Mouse (Mus musculus) intestine, embryonic 15.5 days (tissue): ENCODE measurements around the gene Mid1. TPM values are rescaled to one million over a fixed set of nuclear protein-coding genes. Genes with fewer than 3 reads are reported as not detected.
"Not testable (repeated sequence)": the region's sequence is repeated elsewhere in the genome, so short reads cannot be mapped to it uniquely, and the experiment has no call there.

Source experiments
- ATAC-seq: fragments of 200-750 bp; cut with Nextera tagmentation; 2 replicates; pipeline ENCODE4 v1.8.0; 2017; ENCODE audit warnings: moderate TSS enrichment, moderate library complexity
- H3K27ac ChIP-seq: fragments of 300-500 bp; sonication (generic); 2 replicates; pipeline ENCODE4 v1.5.1; 2015; ENCODE audit warnings: mild to moderate bottlenecking, inconsistent platforms
- H3K27me3 ChIP-seq: fragments of 300-500 bp; sonication (generic); replicated peaks from 2 replicates; pipeline ENCODE4 v1.6.1; 2015; ENCODE audit warnings: inconsistent platforms
- H3K36me3 ChIP-seq: fragments of 300-500 bp; sonication (generic); 2 replicates; pipeline ENCODE4 v1.6.1; 2015; ENCODE audit warnings: inconsistent platforms
- H3K4me1 ChIP-seq: fragments of 300-500 bp; sonication (generic); replicated peaks from 2 replicates; pipeline ENCODE4 v1.6.1; 2015; ENCODE audit warnings: inconsistent platforms
- H3K4me2 ChIP-seq: fragments of 300-500 bp; sonication (generic); replicated peaks from 2 replicates; pipeline ENCODE4 v1.6.1; 2015; ENCODE audit warnings: mild to moderate bottlenecking, inconsistent platforms
- H3K4me3 ChIP-seq: fragments of 300-500 bp; sonication (generic); replicated peaks from 2 replicates; pipeline ENCODE4 v1.5.1; 2015; ENCODE audit warnings: inconsistent platforms
- H3K9ac ChIP-seq: fragments of 300-500 bp; sonication (generic); 2 replicates; pipeline ENCODE4 v1.6.1; 2015; ENCODE audit warnings: inconsistent platforms
- H3K9me3 ChIP-seq: fragments of 300-500 bp; sonication (generic); 2 replicates; pipeline ENCODE4 v1.6.1; 2016; ENCODE audit warnings: inconsistent platforms
- WGBS: fragments of 180-500 bp; shearing (Covaris S2); methylation state at CpG from one replicate; pipeline ENCODE4 v1.1.7; 2015; 5-methylcytosine and 5-hydroxymethylcytosine counted together
- polyA plus RNA-seq: library from polyadenylated mRNA; unstranded; fragments of >200 nt; fragmentation: Nextera tagmentation; extraction: Ambion mirVana; gene quantifications from 2 replicates; pipeline ENCODE4 v1.2.1, GENCODE M21; 2015

Mid1 gene
- polyA plus RNA-seq, 1 experiment from 2014 or later, result 5.2 TPM

DNA sequence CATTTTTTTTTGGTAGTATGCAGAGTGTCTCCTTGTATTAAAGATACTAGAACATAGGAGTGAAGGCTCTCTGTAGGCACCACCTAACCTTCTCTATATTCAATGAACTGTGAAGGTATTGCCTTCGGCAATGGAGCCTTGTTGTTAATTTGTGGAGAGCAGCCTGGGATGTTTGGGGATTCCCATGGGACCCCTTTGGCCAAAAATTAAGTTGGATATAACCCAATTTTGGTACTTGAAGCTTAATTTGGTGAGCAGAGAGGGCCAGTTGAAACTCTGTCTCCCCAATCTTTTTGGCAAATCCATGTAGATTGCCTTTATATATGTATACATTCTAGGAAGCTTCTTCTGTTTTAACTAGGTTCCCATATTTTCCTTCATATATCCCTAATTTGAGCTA is 284.3 kb downstream of the Mid1 start:
- Histone ChIP-seq H3K4me1 (no peaks in the 10 kb centered on the region), H3K9ac (no peak overlapping the region), H3K4me2 (no peak overlapping the region), H3K9me3 (no peaks in the 10 kb centered on the region), H3K27me3 (no peaks in the 10 kb centered on the region), H3K36me3 (no peaks in the 10 kb centered on the region; the same call in 1 of the 2 replicates), H3K27ac (no peak overlapping the region), H3K4me3 (no peak overlapping the region)
- ATAC-seq, result no peak
- WGBS, result 95% methylated on average over 1 of the region's 1 CpGs

DNA sequence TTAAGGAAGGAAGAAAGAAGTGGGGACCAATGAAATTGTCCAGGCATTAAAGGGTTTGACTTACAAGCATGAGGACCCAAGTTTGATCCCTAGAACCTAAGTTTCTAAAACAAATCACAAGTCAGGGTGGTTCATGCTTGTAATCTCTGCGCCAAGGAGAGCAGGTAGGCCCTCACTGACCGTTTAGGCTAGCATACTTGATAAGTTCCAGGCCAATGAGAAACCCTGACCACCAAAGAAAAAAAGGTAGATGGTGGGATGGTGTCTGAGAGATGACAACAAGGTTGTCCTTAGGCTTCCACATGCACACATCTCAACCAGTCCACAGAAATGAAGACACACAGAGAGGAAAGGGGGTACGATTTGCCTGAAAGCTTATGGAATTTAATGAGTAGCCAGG is 284.8 kb downstream of the Mid1 start:
- H3K27ac ChIP-seq, H3K36me3 ChIP-seq, H3K4me2 ChIP-seq, H3K9ac ChIP-seq, H3K4me3 ChIP-seq, H3K27me3 ChIP-seq, H3K9me3 ChIP-seq, H3K4me1 ChIP-seq: not testable (repeated sequence)
- peak; percentile 15; the same call in 1 of the 2 replicates for ATAC-seq
- 85% methylated on average over 3 of the region's 3 CpGs for WGBS

DNA sequence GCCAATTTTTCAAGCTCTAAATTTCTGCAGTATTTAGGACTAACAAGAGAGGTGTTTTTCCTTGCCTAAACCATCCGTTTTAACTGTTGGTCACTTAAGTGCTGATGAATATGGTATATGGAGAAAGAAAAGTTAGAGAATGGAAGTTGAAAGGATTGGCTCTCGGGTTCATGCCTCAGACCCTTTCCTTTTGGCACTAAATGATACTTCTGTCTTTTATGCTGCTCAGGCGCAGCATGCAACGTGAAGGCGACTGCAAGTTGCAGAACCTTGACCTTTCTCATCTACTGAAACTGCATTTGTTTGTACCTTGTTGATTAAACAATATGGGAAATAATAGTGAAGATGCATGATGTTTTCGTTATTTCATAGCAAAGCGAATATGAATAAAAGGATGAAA is 285.5 kb downstream of the Mid1 start:
- WGBS, result 88% methylated on average over 7 of the region's 7 CpGs
- not testable (repeated sequence) for H3K27ac ChIP-seq, H3K4me3 ChIP-seq, ATAC-seq, H3K9ac ChIP-seq, H3K9me3 ChIP-seq, H3K27me3 ChIP-seq, H3K4me1 ChIP-seq, H3K4me2 ChIP-seq, H3K36me3 ChIP-seq

DNA sequence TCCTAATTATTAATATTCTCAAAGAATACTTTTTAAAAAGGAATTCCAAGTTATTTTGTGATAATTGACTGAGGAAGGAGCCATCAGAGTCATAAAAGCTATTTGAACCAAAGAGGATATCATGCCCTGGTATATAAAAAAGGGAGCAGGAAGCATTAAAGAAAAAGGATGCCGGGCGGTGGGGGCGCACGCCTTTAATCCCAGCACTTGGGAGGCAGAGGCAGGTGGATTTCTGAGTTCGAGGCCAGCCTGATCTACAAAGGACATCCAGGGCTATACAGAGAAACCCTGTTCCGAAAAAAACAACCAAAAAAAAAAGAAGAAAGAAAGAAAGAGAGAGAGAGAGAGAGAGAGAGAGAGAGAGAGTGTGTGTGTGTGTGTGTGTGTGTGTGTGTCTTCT is 286.6 kb downstream of the Mid1 start:
- not testable (repeated sequence) for H3K36me3 ChIP-seq, H3K9ac ChIP-seq, ATAC-seq, H3K9me3 ChIP-seq, H3K4me3 ChIP-seq, H3K27ac ChIP-seq, H3K27me3 ChIP-seq, H3K4me2 ChIP-seq, H3K4me1 ChIP-seq
- 87% methylated on average over 6 of the region's 6 CpGs for WGBS

DNA sequence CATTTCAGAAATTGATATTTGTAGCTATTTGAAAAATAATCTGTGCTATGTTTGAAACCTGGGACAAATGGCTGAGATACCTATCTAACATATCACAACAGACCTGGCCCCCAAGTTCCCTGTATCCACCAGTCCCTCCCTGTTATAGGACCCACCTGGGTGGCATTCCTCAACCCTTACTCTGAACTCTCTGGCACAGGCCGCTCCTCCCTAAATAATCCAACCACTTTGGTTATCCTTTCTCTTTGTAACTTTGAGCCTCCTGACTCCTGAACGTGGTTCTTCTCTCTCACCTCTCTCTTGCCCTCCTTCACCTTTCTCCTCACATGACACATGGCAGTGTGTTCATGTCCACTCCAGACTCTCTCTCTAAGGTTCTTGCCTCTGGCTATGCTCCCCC is 287.1 kb downstream of the Mid1 start:
- H3K4me1 ChIP-seq, H3K27ac ChIP-seq, H3K4me3 ChIP-seq, H3K36me3 ChIP-seq, H3K4me2 ChIP-seq, H3K9me3 ChIP-seq, H3K9ac ChIP-seq, H3K27me3 ChIP-seq: not testable (repeated sequence)
- 71% methylated on average over 2 of the region's 2 CpGs for WGBS
- peak; percentile 48 for ATAC-seq

DNA sequence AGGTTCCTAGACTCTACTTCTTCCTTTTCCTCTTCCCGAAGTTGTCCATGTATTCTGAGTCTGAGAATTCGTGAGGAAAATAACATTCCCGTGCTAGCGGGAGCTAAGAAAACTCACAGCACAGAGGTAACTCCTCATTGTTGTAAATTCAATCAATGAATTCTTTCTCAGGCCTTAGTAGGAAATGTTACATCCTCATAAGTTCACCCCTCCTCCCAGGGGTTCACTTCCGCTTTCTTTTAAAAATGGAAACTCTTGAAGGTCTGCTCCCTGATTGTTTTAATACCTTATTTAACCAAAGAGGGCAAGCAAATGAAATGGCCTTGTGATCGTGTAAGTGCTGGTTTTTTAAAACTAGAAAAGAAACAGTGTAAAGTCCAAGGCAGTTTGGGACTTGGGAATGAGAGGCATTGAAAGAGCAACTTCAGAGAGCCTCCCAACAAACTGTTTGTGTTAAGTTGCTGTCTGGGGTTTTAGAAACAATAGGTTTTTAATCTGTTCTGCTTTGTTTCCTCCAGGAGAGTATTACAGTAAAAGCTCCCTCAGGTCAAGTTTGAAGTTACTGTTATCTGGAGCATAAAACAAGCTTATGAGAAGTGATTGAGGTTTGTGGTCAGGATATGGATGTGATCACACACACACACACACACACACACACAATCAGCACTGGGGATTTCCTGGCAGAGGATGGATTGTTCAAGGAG is 287.9 kb downstream of the Mid1 start:
- not testable (repeated sequence) for H3K4me3 ChIP-seq, H3K4me2 ChIP-seq, ATAC-seq, H3K9me3 ChIP-seq, H3K27me3 ChIP-seq, H3K36me3 ChIP-seq, H3K9ac ChIP-seq, H3K27ac ChIP-seq, H3K4me1 ChIP-seq
- 71% methylated on average over 6 of the region's 6 CpGs for WGBS

DNA sequence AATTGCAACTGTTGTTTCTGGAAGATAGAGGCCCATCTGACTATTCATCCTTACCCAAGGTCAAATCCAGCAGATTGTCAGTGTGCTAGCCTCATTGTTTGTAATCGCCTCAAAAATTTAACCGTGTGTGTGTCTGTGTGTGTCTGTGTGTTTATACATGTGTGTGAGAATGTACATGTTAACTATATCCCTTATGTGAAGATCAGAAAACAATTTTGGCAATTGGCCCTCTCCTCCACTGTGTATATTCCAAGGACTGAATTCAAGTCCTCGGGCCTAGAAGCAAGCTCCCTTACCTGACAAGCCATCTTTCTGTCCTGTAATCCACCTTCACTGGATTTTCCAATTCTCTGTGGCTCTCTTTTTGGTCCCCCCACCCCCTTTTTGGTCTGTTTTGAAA is 288.8 kb downstream of the Mid1 start:
- H3K9ac ChIP-seq, H3K9me3 ChIP-seq, H3K27me3 ChIP-seq, H3K27ac ChIP-seq, H3K4me2 ChIP-seq, H3K4me3 ChIP-seq, ATAC-seq, H3K36me3 ChIP-seq, H3K4me1 ChIP-seq: not testable (repeated sequence)
- 57% methylated on average over 3 of the region's 3 CpGs for WGBS

DNA sequence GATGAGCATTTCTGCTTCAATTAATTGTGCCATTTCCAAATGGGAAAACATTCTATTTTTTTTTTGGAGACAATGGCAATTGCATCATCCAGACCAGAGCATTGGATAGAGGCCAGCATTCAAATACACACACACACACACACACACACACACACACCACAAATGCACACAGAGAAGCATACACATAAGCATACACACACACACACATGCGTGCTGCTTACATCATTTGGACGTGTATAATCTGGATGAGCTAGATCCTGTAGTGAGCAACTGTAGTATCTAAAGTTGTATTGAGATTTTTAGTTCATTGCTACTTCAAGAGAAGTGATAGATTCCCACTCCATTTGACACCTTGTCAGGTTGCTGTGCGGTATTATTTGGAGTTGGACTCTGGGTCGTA is 289.5 kb downstream of the Mid1 start:
- not testable (repeated sequence) for H3K9ac ChIP-seq, H3K27me3 ChIP-seq, ATAC-seq, H3K4me3 ChIP-seq, H3K27ac ChIP-seq, H3K4me2 ChIP-seq, H3K9me3 ChIP-seq, H3K36me3 ChIP-seq, H3K4me1 ChIP-seq
- 57% methylated on average over 4 of the region's 4 CpGs for WGBS

DNA sequence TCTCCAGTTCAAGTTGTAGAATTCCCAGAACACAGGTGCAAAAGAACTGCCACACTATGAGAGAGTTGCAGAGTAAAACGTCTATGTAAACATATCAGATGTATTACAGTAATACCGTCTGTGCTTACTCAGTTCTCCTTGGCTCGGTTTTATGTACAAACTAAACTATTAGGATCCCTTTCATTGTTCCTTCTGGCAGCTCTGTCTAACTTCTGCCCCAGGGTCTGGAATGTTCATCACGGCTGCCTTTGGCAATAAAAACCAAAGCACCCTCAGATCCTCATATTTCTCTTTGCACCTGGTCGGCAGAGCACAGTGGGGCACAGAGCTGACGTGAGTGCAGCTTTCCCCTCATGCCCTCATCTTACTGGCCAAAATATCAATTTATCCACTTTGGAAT is 290.0 kb downstream of the Mid1 start:
- H3K27me3 ChIP-seq, H3K9me3 ChIP-seq, H3K36me3 ChIP-seq, H3K9ac ChIP-seq, H3K4me3 ChIP-seq, H3K4me2 ChIP-seq, ATAC-seq, H3K4me1 ChIP-seq, H3K27ac ChIP-seq: not testable (repeated sequence)
- 51% methylated on average over 6 of the region's 6 CpGs for WGBS

DNA sequence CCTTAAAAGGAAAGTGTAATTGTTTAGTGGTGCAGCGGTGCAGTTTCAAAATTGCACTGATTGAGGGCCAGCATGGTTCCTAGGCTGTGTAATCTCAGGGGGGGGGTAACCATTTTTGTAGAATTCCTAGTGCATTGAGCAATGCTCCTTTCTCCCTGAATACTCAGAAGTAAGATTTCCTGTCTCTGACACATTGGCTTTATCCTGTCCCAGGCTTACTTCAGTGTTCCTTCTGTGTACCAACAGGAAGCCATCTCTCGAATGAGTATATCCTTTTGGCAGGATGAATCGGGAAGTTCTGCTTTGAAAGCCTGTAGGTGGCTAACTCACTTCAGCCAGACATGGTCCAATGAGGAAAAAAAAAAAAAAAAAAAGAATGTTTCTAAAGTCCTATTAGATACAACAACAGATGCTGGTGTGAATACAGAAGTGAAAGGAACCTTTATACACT is 290.7 kb downstream of the Mid1 start:
- WGBS, result 67% methylated on average over 3 of the region's 3 CpGs

DNA sequence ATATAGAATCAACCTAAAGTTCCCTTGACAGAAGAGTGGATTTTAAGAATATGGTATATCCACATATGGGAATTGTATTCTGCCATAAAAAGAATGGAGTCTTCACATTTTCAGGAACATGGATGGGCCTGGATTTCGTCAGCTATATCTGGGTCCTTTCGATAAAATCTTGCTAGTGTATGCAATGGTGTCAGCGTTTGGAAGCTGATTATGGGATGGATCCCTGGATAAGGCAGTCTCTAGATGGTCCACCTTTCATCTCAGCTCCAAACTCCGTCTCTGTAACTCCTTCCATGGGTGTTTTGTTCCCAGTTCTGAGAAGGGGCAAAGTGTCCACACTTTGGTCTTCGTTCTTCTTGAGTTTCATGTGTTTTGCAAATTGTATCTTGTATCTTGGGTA is 291.3 kb downstream of the Mid1 start:
- H3K4me2 ChIP-seq, H3K4me1 ChIP-seq, ATAC-seq, H3K27me3 ChIP-seq, H3K4me3 ChIP-seq, H3K9me3 ChIP-seq, H3K36me3 ChIP-seq, H3K27ac ChIP-seq, H3K9ac ChIP-seq: not testable (repeated sequence)
- 59% methylated on average over 5 of the region's 5 CpGs for WGBS

More for the DNA sequence above, 290.7 kb downstream of the Mid1 start:
- H3K27me3 ChIP-seq, H3K4me1 ChIP-seq, H3K4me3 ChIP-seq, H3K27ac ChIP-seq, H3K4me2 ChIP-seq, H3K9ac ChIP-seq, H3K36me3 ChIP-seq, H3K9me3 ChIP-seq: not testable (repeated sequence)
- 0 out of 2 replicates have a peak, but pooled peaks have one; percentile 15 for ATAC-seq

DNA sequence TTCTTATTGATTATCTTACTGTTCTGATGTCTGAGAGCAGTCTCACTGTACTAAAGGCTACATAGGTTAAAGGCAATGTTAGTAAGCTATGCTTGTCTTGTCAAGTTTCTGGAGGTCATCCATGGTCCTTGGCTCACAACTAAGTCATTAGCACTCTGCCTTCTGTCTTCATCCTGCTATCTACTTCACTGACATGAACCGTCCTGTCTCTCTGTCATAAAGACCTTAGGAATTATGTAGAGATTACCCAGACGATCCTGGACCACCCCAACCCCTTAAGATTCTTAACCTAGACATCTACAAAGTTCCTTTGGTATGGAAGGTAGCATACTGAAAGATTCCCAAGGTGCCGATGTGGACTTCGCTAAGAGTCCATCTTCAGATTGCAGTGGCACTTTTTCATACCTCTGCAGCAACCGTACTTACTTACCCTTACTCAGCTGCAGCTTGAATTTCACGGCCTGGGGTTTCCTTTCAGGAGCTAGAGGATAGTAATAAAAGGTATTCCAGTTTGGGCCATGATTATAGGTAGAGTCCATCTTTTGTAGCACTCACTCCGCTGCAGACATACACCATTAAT is 292.9 kb downstream of the Mid1 start:
- H3K4me2 ChIP-seq, H3K4me3 ChIP-seq, H3K27ac ChIP-seq, H3K9ac ChIP-seq, ATAC-seq, H3K27me3 ChIP-seq, H3K4me1 ChIP-seq, H3K9me3 ChIP-seq: not testable (repeated sequence)
- 87% methylated on average over 7 of the region's 7 CpGs for WGBS
- peaks cover 17% of the 10 kb centered on the region for H3K36me3 ChIP-seq
